Mouse (Mus musculus): ENCODE results near the gene Sike1.
A peak's percentile ranks its signal among the peaks of the same experiment; 100 is the strongest.

The Sike1 gene

DNA sequence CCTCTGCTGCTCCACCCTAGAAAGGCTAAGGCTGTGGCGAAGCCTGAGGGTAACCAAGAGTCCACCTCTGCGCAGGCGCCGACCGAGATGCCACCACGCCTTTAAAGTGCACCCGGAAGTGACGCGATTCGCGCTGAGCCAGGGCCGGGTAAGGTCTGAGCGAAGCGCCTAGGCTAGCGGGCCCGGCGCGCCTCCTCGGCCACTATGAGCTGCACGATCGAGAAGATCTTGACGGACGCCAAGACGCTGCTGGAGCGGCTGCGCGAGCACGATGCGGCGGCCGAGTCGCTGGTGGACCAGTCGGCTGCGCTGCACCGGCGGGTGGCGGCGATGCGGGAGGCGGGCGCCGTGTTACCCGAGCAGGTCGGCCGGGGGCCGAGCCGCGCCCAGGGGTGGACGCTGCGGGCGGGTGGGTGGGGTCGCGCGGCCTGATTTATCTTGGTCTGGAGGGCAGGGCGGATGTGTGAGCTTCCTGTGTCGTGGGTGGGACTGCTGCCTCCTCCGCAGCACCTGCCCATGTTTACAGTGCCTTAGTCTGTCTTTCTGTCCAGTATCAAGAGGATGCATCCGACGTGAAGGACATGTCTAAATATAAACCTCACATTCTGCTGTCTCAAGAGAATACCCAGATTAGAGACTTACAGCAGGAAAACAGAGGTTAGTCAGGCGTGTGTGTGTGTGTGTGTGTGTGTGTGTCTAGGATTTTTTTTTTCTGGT lies at the start of gene Sike1:
Gene Sike1, plus strand, starts transcription at position 104 of the 717 bp plus-strand sequence.
- DNase-seq: peak; percentile 96

GRCm38 (mm10) chr3:102946312-102946711 lies 49.2 kb upstream of the Sike1 start:
- no peak for DNase-seq

GRCm38 (mm10) chr3:102946861-102947260 lies 48.6 kb upstream of the Sike1 start:
- DNase-seq: peak; percentile 59 to 64

DNA sequence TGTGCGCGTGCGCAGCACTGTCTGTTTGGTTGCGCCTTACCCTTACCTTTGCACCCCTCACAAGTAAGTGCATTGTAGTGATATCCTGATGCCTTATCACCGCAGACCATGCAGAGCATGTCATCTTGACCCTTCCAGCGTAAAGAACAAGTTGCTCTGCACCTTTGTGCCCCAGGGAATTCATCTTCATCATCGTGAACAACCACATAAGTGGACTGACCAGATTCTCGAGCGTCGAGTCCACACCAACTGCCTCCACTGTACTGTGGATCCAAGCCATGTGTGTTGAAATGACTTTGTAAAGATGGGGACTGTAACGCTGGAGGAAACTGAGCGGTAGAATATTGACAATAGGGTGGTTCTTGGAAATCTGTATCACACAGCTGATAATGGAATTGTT lies 41.0 kb upstream of the Sike1 start:
- DNase-seq: no peak

GRCm38 (mm10) chr3:102955143-102955542 lies 40.4 kb upstream of the Sike1 start:
- no peak for DNase-seq

DNA sequence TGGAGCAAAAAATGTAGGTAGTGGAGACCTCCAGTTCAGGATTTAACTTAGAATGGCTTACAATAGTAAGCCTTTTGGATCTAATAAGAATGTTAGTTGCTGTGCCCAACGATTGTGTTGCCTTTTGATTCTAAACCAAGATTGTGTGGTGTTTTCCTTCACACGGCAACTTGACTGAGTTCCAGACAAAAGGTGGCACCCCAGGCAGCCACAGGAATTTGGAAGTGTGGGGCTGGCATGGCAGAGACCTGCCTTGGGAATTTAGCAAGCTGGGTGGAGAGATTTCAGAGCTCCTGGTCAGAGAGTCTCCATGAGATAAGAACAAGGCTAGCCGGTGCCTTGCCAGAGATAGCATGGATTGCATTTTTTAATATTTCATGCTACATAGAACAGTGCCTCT lies 39.9 kb upstream of the Sike1 start:
- DNase-seq: no peak

GRCm38 (mm10) chr3:102964033-102964432 lies 31.5 kb upstream of the Sike1 start, which contains the start of gene Nr1h5:
TSS of gene Nr1h5 (minus strand) at chr3:102964133.
- DNase-seq: no peak

- DNase-seq: no peak
These were observed 25.4 kb upstream of the Sike1 start for GRCm38 (mm10) chr3:102970067-102970466.

DNA sequence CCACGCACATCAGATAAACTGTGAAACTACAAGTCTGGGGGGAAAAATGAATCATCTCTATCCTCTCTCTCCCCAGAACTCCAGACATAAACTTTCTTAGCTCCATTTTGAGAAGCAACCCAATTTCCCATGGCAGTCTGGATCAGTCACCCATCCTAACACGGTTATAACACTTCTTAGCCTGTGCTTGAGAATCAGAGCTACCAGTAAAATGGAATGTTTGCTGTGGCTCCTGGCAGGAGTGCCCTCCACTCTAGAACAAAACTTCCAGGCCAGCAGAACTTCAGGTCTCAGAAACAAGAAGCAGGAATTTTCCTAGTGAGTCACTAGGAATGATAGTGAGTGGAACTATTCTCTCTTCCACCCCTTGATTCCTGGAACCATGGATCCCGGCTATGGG lies 25.0 kb upstream of the Sike1 start:
- no peak for DNase-seq

- no peak for DNase-seq
These were observed 18.6 kb upstream of the Sike1 start for GRCm38 (mm10) chr3:102976906-102977305.

DNA sequence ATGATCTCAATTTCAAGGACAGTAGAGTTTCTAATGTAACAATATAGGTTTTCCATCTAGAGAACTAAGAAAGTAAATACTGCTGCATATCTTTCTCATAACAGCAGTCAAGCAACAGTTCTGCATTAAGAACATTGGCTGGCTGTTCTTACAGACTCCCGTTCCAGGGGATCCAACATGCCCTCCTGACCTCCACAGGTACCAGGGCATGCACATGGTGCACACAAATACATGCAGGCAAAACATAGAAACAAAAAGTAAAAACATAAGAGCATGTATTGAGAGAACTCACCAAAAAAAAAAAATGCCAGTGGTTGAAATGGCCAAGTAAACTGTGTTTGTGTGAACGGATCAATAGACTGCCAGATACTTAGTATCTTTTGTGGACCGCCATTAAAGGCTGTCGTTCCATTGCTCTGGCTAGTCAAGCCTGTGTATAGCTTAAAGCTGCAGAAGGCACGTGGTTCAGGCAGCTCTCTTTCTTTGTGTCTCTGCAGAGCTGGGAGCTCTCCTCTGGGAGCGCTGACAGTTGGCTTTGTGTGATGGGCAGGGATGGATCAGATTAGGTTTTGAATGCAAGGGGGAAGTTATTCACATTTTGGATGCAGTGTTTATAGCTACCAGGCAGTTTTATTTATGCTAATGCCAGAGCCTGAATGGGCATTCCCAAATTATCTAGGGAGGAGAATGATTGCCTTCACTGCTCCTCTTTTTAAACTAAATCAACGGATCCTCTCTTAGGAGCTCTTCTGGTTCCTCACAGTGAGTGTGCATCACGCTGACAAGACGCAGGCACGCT lies 15.8 kb upstream of the Sike1 start:
- DNase-seq: no peak

- no peak for DNase-seq
These were observed 15.2 kb upstream of the Sike1 start for GRCm38 (mm10) chr3:102980349-102980736.

GRCm38 (mm10) chr3:102991041-102991440 lies 4.5 kb upstream of the Sike1 start:
- DNase-seq: no peak

GRCm38 (mm10) chr3:102992936-102993335 lies 2.6 kb upstream of the Sike1 start:
- no peak for DNase-seq

DNA sequence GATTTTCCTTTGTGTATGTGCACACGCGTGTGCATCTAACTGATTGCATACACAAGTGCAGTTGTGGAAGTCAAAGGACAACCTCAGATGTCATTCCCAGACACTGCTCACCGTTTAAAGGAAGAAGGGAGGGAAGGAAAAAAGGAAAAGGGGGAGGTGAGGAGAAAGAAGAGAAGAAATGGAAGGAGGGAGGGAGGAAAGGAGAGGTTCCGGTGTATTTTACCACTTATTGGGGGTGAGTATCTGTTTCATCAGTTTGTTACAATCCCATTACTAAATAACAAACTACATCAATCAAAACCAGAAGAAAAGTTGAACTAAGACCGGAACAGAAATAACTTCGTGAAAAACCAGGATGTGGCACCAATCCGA lies 289 bp upstream of the Sike1 start:
- DNase-seq: no peak

DNA sequence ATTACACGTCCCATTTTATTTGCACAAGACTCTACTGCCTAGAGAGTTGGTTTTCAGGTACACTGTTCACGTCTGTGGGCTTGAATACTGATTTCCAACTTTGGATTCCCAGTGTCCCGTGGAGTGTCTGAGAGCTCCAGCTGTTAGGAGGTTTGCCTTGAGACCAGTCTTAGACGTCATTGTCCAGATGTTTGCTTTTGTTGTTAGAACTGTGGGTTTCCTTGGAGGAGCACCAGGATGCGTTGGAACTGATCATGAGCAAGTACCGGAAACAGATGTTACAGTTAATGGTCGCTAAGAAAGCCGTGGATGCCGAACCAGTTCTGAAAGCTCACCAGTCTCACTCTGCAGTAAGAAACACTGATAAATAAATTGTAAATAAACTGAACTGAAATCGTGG lies 1.5 kb downstream of the Sike1 start:
- DNase-seq: no peak

DNA sequence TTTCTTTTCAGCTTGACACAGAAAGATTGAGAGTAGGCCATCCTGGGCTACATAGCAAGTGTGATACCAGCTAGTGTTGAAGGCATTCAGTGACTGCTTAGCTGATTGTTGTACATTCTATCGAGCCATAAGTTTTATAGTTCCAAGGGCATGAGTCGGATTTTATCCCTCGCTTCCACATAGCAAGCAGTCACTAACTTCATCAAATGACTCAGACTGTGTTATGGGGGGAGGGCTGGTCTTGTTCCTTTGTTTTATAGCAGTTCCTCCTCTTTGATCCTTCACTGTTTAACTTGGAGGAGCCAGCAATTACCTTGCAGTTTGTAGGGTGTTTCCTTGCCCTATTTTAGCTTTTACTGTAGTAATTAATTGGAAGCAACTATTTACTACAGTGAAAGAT lies 2.1 kb downstream of the Sike1 start:
- DNase-seq: no peak

DNA sequence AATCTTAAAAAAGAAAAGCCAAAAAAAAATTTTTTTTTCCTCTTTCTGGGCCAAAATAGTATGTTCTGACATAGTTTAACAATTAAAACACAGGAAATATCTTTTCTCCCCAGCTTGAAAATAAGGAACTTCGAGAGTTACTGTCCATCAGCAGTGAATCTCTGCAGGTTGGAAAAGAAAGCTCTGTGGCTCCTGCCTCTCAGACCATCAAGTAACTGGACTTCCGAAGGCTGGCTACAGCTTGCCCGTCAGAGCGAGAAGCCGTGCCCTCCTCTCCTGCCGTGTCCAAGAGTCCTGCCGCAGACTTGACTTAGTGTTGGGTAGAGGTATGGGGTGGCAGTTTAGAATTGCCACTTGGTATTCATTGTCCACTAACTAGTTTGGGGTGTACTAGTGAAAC lies 6.1 kb downstream of the Sike1 start:
- DNase-seq: no peak

GRCm38 (mm10) chr3:103017350-103017749 lies 21.8 kb downstream of the Sike1 start:
- DNase-seq: peak; percentile 63 to 69

GRCm38 (mm10) chr3:103019462-103019861 lies 24.0 kb downstream of the Sike1 start:
- DNase-seq: no peak

- DNase-seq: peak; percentile 96 to 97
These were observed 24.9 kb downstream of the Sike1 start, which contains the start of gene Csde1 for GRCm38 (mm10) chr3:103020249-103020942. TSS of gene Csde1 (plus strand) at chr3:103020426.

- peak; percentile 88 to 89 for DNase-seq
These were observed 25.6 kb downstream of the Sike1 start for GRCm38 (mm10) chr3:103020943-103021638.

DNA sequence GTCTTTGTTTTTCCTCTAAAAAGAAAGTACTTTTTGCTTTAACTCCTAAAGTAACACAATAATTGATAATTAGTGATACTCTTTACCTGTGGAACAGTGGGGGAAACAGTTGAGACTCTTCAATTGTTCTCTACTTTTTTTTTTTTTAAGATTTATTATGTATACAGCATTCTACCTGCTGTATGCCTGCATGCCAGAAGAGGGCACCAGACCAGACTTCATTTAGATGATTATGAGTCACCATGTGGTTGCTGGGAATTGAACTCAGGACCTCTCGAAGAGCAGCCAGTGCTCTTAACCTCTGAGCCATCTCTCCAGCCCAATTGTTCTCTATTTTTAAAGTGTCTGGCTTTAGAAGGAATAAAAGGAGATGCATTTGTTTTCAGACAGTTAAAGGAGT lies 30.7 kb downstream of the Sike1 start:
- DNase-seq: peak; percentile 56 to 62

Measured in B cell, adult 2 months (primary cell).